Mouse (Mus musculus): ENCODE measurements around the gene Mterf4.
"Not testable (repeated sequence)": the region's sequence is repeated elsewhere in the genome, so short reads cannot be mapped to it uniquely, and the experiment has no call there.

Mterf4 gene

DNA sequence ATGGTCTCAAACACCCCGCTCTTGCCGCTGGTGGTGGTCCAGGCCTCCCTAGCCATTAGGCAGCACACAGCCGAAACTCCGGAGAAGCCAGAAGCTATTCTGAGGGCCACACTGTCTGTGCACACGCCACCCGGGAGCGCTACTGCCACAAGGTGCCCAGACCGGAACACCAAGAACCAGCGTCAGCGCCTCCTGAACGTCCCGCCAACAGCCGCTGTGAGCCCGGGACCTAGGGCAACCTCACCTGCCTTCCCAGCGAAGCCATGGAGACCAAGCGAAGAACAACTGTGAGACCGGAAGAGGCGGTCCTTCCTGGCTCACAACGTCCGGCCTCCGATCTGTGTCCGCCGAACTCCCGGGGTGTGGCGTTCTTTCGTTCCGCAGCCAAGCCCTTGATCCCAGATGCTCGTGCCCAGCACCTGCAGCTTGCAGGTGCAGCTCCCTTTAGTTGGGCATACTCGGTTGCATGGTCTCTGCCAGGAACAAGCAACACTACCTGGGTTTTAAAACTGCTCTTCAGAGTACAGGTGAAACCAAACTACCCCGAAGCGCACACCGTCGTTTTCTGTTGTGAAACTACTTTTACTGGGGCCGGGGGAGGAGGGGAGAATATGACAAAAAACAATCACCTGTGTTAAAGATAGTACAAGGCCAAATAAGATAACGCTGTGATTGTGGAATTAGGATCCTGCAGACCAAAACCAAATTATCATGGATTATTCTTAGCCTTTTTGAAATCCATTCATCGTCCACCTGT, at the start of gene Mterf4:
Mterf4 (minus strand) TSS at position 335 of the 757 bp plus-strand sequence.
- in situ Hi-C loops (cut with MboI, MseI) = no loop called here

DNA sequence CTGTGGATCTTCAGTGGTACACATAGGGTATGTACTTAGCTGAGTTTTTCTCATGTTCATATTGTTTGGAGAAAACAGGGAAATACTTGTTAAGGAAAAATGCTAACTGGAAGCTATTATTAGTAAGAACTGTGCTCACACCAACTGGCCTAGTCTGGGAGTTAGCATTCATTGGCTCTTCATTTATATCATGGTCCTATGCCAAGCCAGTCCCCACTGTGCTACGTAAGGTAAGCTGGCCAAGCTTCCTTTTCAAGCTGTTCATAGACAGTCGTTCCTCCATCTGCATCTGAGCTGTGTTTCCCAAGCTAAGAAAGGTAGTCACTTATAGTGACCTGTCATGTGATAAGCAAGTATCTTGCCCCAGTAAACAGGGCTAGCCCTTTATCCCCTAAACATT, 47.0 kb upstream of the Mterf4 start:
- in situ Hi-C loops (cut with MboI, MseI) = no loop called here

DNA sequence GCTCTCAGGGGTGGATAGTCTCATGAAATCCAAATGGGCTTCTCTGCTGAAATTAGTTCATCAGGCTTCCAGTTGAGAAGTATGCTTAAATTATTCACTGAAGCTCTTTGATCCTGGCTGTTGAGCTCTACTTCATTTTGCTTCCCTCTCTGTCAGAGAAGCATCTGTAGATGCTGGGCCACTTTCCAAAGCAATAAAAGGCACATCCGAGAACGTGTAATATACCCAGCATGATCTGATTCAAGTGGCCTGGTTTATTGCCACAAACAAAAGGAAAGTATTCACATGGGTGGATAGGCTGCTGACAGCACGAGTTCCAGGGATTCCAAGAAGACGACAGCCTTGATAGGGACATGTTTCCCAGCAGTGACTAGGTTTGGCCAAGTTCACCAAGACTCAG, 44.0 kb upstream of the Mterf4 start:
- in situ Hi-C loops (cut with MboI, MseI) = no loop called here

DNA sequence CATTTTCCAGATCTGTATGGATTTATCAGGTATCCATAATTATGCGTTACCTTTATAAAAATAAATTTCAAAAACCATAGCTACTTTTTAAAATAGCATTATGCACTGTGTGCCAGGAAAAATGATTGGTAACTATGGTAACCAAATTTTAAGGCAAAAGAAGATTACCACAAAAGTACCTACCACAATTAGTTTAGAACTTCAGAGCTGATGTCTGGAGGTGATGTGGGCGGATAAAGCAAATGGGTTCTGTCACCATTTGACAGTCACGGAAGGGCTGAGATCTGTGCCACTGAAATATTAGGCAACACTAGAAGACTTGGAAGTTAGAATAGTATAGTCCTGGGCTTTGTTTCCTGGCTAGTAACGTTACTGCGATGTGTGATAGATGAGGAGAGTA, 41.5 kb upstream of the Mterf4 start:
- in situ Hi-C loops (cut with MboI, MseI) = no loop called here

DNA sequence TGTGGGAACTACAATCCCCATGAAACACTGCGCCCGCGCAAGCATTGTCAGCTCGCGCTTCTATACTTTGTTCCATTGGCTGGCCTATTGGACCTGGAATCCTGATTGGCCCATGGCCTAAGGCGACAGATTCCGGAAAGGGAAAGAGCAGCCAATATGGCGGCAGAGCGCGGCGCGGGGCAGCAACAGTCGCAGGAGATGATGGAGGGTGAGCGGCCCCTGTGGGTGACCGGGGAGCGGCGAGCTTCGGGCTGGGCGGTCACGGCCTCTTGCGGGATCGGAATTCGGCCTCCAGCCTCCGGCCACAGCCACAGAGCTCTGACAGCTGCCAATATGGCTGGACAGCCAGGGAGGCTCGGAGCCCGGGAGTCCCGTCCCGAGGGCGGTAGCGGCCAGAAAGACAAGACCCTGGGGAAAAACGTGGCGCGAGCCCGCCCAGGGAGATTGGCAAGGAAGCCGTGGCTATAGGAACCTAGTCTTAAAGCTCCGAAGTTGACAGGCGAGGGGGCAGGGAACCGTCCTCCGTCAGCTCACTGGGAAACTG, 37.9 kb upstream of the Mterf4 start:
- in situ Hi-C loops (cut with MboI, MseI) = no loop called here

DNA sequence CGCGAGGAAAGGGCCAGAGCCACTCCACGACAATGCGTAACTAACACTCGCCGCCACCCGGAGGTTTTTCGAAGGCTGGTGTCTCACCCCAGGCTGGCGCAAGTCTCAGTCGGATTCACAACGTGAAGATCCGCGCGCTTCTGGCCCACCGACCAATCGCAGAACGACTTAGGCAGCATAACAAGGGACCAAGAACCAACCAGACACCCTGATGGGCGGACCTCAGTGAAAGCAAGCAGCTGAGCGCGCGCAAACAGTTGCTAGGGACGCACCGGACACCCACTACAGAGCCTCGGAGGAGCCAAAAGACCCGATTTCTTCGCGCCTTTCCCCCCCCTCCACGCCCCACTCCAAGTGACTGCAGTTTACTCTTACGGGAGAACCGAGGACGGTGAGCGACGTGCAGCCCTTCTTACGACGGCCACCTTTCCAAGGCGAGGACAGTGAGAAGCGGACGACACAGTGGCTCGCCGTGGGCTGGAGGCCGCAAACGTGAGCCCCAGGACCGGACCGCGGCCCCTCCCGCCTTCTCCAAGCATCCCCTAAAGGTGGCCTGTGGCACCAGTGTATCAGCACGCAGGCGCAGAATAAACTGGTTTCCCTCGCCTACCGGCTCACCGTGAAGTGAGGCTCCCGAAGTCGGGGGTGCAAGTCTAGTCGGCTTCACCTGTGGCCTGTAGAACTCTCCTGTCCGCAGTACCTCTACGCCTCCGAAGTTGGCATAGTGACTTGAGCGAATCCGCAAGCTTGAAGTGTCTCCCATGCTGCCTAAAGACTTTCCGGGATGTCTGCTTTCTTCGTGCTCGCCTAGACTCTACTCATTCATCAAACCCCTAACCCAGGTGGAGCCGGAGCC, 37.2 kb upstream of the Mterf4 start, which contains the start of the genes Ppp1r7 and Pask:
Ppp1r7 (plus strand) TSS at position 207 of the 856 bp plus-strand sequence.
Pask (minus strand) TSS at position 835 of the 856 bp plus-strand sequence.
- in situ Hi-C loops (cut with MboI, MseI) = no loop called here

DNA sequence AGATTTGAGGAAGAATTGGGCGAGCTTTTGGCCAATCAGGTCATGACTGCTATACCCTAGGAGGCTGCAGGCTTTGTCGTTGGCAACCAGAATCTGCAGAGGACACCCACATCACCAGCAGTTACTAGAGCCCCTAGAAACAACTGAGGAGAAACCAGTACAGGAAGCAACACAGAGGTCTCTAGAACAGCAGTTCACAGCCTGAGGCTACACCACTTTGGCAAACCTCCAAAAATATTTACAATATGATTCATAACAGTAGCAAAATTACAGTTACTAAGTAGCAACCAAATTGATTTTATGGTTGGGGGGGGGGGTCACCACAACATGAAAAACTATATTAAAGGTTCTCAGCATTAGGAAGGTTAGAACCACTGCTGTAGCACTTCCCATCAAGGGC, 28.9 kb upstream of the Mterf4 start:
- in situ Hi-C loops (cut with MboI, MseI) = no loop called here

DNA sequence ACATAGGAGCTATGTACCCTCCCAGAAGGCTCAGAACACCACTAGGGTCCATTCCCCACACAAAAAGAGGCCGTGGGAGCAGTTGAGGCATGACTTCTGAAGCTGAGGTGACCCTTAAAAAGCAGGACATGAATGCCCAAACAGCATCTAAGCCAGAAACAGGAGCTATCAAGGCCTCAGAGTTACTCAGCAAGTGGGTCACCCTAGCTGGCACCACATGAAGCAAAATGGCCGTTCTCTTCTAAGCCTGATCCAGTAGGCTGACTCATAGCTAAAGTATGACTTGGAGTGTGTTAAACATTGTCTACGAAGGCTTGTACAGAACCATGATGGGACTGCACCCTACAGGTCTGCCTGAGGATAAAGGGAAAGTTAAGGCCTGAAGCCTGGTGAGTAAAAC, 20.7 kb upstream of the Mterf4 start:
- in situ Hi-C loops (cut with MboI, MseI) = no loop called here

DNA sequence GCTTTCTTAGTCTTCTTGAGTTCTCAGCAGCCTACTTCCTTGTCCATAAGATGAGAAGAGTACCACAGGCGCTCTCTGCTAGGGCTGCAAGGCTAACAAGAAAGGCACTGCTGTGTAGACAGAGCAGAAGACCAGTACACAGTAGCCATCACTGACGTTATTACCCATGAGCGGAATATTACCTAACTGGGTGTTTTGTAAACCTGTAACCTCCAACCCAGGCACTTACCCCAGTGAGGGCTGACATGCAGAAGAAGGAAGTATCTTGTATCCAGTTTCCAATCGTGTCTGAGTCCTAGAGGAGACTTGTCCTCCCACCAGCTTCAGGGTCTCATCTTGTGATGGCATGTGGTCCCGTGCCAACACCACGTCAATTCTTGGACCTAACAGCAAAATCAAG, 18.3 kb upstream of the Mterf4 start:
- in situ Hi-C loops (cut with MboI, MseI) = no loop called here

DNA sequence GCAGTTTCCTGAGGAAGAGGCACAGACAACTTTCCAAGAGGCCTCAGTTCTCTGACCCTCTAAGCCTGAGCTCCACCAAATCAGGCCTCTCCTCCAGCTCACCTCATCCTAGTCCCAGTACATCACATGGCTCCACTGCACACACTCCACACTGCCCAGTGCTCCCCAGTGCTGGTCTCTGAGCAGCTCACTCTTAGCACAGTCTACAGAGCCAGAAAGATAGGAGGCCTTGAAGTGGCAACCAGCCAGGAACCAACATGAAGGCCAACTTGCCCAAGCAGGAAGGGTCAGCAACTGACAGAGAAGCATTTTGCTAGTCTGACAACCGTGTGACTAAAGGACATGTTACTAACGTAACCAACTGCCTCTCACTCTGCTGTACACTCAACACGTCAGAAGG, 5.1 kb downstream of the Mterf4 start:
- in situ Hi-C loops (cut with MboI, MseI) = no loop called here

DNA sequence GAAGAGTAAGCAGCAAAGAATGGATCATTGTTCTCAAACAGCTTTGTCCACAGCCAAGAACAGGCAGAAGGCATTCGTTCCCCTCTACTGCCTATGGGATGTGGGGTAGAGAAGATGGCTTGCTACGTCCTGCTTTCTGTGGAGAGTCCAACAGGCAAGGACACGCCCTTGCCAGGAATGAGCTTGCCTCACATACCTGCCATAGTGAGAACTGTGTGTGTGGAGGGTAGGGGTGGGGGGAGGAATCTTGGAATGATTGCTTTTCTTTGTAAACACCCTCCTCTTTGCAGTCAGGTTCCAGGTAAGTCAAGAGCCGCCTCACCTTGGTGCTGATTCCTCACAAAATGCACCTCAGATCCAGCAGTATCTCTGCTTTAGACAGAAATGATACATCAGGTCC, 5.9 kb downstream of the Mterf4 start:
- in situ Hi-C loops (cut with MboI, MseI) = no loop called here

DNA sequence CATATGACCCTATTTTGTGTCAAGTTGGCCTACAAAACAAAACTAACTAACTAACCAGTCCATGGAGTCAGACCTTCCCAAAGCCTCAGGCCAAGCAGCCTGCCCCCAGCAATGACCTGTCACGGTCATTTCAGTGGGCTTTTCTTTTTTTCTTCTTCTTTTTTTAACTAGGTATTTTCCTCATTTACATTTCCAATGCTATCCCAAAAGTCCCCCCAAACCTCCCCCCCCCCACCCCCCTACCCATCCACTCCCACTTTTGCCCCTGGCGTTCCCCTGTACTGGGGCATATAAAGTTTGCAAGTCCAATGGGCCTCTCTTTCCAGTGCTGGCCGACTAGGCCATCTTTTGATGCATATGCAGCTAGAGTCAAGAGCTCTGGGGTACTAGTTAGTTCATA, 11.2 kb downstream of the Mterf4 start:
- in situ Hi-C loops (cut with MboI, MseI) = not testable (repeated sequence)

DNA sequence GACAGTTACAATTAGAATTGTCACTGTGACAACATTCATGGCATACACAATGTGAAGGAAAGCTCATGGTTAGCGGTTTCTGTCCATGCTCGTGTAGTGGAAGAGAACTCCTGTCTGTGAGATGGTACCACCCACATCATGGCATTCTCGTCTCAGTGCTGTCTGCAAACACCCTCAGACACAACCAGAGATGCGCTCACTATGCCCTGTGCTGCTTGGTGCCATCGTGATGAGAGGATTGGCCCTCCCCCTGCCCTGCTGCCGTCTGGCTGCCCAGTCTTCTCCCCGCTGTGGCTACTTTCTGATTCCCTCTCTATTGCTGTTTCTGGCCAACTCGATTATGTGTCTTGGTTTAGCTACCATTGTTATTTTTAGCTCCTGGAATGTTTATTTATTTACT, 13.7 kb downstream of the Mterf4 start:
- in situ Hi-C loops (cut with MboI, MseI) = no loop called here

DNA sequence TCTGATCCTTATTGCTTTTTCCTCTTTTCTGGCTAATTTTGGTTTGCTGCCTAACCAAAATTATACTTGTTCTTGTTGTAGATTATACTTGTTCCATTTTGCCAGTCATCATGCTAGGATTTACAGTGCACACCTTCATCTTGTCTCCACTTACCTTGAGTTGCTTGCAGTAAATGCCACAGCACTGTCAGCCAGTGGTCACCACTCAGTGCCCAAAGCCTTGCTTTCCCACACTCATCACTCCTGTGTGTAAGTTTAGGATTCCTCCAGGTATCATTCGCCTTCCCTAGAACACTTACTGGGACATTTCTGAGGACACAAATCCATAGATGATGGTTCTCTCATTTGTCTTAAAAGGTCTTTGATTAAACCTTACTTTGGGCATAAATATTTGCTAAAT, 14.1 kb downstream of the Mterf4 start:
- in situ Hi-C loops (cut with MboI, MseI) = no loop called here

DNA sequence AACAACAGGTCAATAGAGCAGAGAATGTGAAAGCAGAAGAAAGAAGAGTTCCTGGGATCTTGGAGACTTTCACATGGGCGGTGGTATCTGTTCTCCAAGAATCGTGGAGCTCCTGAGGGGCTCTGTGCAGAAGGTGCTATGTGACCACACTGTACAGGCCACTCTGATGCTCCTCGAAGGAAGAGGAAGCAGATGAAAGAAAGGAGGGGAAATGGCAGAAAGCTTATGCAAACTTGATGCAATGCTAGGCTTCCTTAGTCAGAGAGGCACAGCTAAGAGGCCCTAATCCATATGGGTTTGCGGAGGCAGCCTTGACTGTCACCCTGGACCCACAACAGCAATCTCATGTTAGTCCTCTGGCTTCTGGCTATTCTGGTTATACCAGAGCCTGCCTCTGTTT, 14.8 kb downstream of the Mterf4 start:
- in situ Hi-C loops (cut with MboI, MseI) = no loop called here

DNA sequence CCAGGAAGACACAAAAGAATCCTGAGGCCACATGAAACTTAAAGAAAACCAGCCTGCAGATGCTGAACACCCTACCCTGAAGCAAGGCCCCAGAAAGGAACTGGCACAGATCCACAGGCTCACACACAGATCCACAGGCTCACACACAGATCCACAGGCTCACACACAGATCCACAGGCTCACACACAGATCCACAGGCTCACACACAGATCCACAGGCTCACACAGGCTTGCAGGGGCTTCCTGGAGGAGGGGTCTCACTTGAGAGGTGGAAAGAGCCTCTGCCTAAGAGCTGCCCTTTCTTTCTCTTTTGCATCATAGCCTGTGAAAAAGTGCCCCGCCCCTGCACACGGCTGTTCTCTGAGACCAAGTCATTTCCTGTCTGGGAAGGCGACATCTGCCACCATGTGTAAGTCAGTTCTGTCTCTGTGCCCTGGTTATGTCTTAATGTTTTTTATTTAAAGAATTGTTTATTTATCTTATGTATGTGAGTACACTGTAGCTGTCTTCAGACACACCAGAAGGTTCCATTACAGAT, 16.0 kb downstream of the Mterf4 start:
- in situ Hi-C loops (cut with MboI, MseI) = no loop called here

DNA sequence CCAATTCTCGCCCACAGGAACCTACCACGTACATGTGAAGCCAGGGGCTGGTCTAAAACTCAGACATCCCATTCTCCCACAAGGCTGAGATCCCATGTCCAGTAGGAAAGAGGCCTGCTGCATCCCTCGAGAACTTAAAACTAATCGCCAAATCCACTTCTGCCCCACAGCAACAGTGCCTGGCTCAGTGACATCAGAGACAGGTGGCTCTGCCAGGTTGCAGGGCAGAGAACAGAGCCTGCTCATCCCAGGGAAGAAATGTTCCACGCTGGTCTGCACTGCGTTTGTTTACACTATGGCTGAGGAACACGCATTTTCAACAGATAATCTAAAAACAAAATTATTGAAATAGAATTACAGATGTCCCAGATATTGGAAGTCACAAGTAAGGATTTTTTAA, 28.7 kb downstream of the Mterf4 start:
- in situ Hi-C loops (cut with MboI, MseI) = no loop called here

DNA sequence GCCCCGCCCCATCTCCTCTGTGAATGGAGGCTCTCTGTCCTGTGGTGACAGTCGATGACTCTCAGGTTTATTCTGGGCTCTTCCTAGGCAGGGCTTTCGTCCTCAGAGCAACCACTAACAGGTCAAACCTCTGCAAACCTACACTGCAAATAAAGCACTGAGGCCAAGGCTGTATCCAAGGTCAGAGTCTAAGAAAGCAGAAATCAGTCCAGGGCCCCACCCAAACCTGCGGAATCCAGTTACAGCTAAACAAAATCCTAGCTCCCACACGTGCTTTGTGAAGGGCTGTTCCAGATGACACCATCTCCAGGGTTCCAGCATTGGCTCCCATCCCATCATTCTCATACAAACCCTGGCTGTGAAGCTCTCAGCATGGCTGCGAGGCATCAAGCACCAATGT, 30.2 kb downstream of the Mterf4 start:
- in situ Hi-C loops (cut with MboI, MseI) = no loop called here

DNA sequence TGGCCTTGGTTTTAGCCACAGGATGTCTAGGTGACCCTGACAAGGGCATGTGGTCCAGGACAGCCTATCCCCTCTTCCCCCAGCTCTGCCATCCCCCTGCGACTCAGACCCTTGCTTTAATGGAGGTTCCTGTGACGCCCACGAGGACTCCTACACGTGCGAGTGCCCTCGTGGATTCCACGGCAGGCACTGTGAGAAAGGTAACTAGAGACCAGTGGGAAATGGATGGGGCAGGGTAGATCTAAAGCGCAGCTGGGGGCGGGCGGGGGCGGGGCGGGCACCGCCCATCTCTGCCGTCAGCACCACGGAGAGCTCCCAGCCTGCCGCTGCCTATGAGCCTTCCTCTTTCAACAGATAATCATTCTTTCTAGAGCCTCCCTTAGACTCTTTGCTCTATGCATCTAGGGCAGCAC, 33.3 kb downstream of the Mterf4 start:
- in situ Hi-C loops (cut with MboI, MseI) = no loop called here

DNA sequence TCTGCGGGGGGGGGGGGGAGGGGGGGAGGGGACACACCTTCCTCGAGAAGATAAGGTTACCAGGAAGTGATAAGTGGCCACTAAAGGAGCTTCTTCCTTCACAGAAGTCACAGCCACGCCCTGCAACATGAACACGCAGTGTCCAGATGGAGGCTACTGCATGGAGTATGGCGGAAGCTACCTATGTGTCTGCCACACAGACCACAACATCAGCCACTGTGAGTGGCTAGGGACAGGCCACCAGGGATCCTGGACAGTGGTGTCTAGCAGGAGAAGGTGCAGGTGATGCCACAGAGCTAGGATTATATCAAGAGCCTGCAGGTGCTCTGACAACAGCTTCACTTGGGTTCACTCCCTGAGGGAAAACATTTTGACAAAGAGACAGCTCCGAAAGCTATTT, 34.0 kb downstream of the Mterf4 start:
- in situ Hi-C loops (cut with MboI, MseI) = no loop called here

DNA sequence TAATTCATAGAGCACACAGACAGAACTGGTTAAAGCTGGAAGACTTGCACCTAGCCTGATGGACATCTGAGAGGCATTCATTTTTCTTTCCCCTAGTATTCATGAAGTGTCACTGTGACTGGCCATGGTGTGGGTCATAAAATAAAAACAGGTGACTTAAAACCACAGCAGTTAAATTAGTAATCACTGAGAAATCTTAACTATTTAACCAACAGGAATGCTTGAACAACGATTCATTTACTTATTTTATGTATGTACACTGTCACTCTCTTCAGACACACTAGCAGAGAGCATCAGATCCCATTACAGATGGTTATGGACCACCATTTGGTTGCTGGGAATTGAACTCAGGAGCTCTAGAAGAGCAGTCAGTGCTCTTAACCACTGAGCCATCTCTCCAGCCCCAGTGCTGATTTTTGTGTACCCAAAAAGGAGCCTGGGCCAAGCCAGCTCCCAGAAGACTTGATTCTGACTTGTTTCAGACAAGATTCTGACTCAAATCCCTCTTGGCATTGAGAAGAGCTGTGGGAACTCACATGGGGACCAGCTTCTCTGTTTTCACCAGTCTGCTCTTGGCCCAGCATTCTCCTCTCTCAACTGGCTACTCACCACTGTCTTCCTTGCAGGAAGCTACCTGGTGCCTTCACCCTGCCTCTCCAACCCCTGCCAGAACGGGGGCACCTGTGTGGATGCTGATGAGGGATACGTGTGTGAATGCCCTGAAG, 35.0 kb downstream of the Mterf4 start:
- in situ Hi-C loops (cut with MboI, MseI) = no loop called here

DNA sequence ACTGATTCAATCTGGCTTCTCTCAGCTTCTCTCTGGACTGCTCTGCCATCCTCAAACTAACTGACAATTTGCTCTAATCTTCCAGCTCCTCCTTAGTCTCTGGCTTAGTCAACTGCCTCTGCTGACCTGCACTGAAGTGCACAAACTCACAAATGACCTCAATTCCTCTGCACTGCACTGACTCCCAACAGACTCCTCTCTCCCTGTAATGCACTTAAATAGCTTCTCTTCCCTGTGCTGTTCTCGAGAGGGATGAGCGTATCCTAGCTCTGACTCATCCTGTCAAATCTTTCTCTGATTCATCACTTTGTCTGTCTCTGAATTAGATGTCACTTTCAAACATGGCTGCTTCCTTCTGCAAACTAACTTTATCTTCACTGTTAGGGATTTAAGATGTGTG, 37.5 kb downstream of the Mterf4 start:
- in situ Hi-C loops (cut with MboI, MseI) = loop anchor here (10.0 kb wide), 1 partner anchor 883 kb away; no protein-coding TSS in a partner anchor

All from regulatory T cell (primary cell).